Mouse (Mus musculus): ENCODE data around the gene Cops7b. TPM values are rescaled to one million over a fixed set of nuclear protein-coding genes. Genes with fewer than 3 reads are reported as not detected.

Gene Cops7b
- polyA plus RNA-seq, 1 experiment from 2014 or later, result 11.8 TPM

GRCm38 (mm10) chr1:86633434-86633833 lies 50.7 kb downstream of the Cops7b start:
- no peak overlapping the region for H3K9ac ChIP-seq (ENCODE audit: low read depth, low read length)
- peak; percentile 85 for ATAC-seq (ENCODE audit: low read depth)
- no peaks in the 10 kb centered on the region for H3K9me3 ChIP-seq (replicated peaks; ENCODE audit: control insufficient read depth, low read length)
- peak overlapping the region; percentile 4; the same call in 1 of the 2 replicates for H3K4me2 ChIP-seq (ENCODE audit: low read depth, low read length)
- no peak overlapping the region for H3K4me3 ChIP-seq (ENCODE audit: low read depth, low read length)
- WGBS (ENCODE audit: insufficient replicate concordance), result 41% methylated on average over 3 of the region's 3 CpGs
- H3K27ac ChIP-seq (ENCODE audit: low read length), result peak overlapping the region; percentile 75
- H3K4me1 ChIP-seq (ENCODE audit: control insufficient read depth, low read depth, low read length), result peaks cover 2% of the 10 kb centered on the region; the same call in 1 of the 2 replicates
- no peaks in the 10 kb centered on the region for H3K36me3 ChIP-seq (ENCODE audit: control insufficient read depth, insufficient read depth)
- H3K27me3 ChIP-seq (ENCODE audit: control insufficient read depth, insufficient read depth, low read depth, low read length), result no peaks in the 10 kb centered on the region

- Histone ChIP-seq H3K4me1 (ENCODE audit: control insufficient read depth, low read depth, low read length) (peaks cover 2% of the 10 kb centered on the region; the same call in 1 of the 2 replicates), H3K4me3 (ENCODE audit: low read depth, low read length) (no peak overlapping the region), H3K36me3 (ENCODE audit: control insufficient read depth, insufficient read depth) (no peaks in the 10 kb centered on the region), H3K9ac (ENCODE audit: low read depth, low read length) (no peak overlapping the region), H3K9me3 (replicated peaks; ENCODE audit: control insufficient read depth, low read length) (no peaks in the 10 kb centered on the region), H3K4me2 (ENCODE audit: low read depth, low read length) (no peak overlapping the region), H3K27ac (ENCODE audit: low read length) (peak overlapping the region; percentile 3; the same call in 1 of the 2 replicates), H3K27me3 (ENCODE audit: control insufficient read depth, insufficient read depth, low read depth, low read length) (no peaks in the 10 kb centered on the region)
- WGBS (ENCODE audit: insufficient replicate concordance), result 59% methylated on average over 7 of the region's 7 CpGs
- no peak for ATAC-seq (ENCODE audit: low read depth)
Measured at GRCm38 (mm10) chr1:86633840-86634750, 51.4 kb downstream of the Cops7b start.

- H3K9ac ChIP-seq (ENCODE audit: low read depth, low read length), result no peak overlapping the region
- H3K4me3 ChIP-seq (ENCODE audit: low read depth, low read length), result no peak overlapping the region
- H3K27ac ChIP-seq (ENCODE audit: low read length), result no peak overlapping the region
- H3K36me3 ChIP-seq (ENCODE audit: control insufficient read depth, insufficient read depth), result no peaks in the 10 kb centered on the region
- no peak for ATAC-seq (ENCODE audit: low read depth)
- no peak overlapping the region for H3K4me2 ChIP-seq (ENCODE audit: low read depth, low read length)
- WGBS (ENCODE audit: insufficient replicate concordance), result 45% methylated on average over 6 of the region's 6 CpGs
- peaks cover 2% of the 10 kb centered on the region; the same call in 1 of the 2 replicates for H3K4me1 ChIP-seq (ENCODE audit: control insufficient read depth, low read depth, low read length)
- H3K27me3 ChIP-seq (ENCODE audit: control insufficient read depth, insufficient read depth, low read depth, low read length), result no peaks in the 10 kb centered on the region
- H3K9me3 ChIP-seq (replicated peaks; ENCODE audit: control insufficient read depth, low read length), result no peaks in the 10 kb centered on the region
Measured at GRCm38 (mm10) chr1:86634751-86635359, 52.2 kb downstream of the Cops7b start.

- no peak overlapping the region for H3K27ac ChIP-seq (ENCODE audit: low read length)
- H3K9me3 ChIP-seq (replicated peaks; ENCODE audit: control insufficient read depth, low read length), result no peaks in the 10 kb centered on the region
- no peak for ATAC-seq (ENCODE audit: low read depth)
Measured at GRCm38 (mm10) chr1:86643101-86643809, 60.6 kb downstream of the Cops7b start.

GRCm38 (mm10) chr1:86647517-86647916 lies 64.8 kb downstream of the Cops7b start:
- Histone ChIP-seq H3K9me3 (replicated peaks; ENCODE audit: control insufficient read depth, low read length) (no peaks in the 10 kb centered on the region), H3K4me1 (ENCODE audit: control insufficient read depth, low read depth, low read length) (no peaks in the 10 kb centered on the region), H3K4me2 (ENCODE audit: low read depth, low read length) (no peak overlapping the region), H3K27me3 (ENCODE audit: control insufficient read depth, insufficient read depth, low read depth, low read length) (no peaks in the 10 kb centered on the region), H3K9ac (ENCODE audit: low read depth, low read length) (no peak overlapping the region), H3K36me3 (ENCODE audit: control insufficient read depth, insufficient read depth) (no peaks in the 10 kb centered on the region), H3K4me3 (ENCODE audit: low read depth, low read length) (no peak overlapping the region), H3K27ac (ENCODE audit: low read length) (no peak overlapping the region)
- 55% methylated on average over 2 of the region's 2 CpGs for whole genome bisulfite sequencing (ENCODE audit: insufficient replicate concordance)
- ATAC-seq (ENCODE audit: low read depth), result no peak

More at GRCm38 (mm10) chr1:86643101-86643809, 60.6 kb downstream of the Cops7b start:
- Histone ChIP-seq H3K27me3 (ENCODE audit: control insufficient read depth, insufficient read depth, low read depth, low read length) (no peaks in the 10 kb centered on the region), H3K4me2 (ENCODE audit: low read depth, low read length) (no peak overlapping the region), H3K36me3 (ENCODE audit: control insufficient read depth, insufficient read depth) (no peaks in the 10 kb centered on the region), H3K4me1 (ENCODE audit: control insufficient read depth, low read depth, low read length) (no peaks in the 10 kb centered on the region), H3K4me3 (ENCODE audit: low read depth, low read length) (no peak overlapping the region), H3K9ac (ENCODE audit: low read depth, low read length) (no peak overlapping the region)
- 45% methylated on average over 13 of the region's 13 CpGs for WGBS (ENCODE audit: insufficient replicate concordance)

GRCm38 (mm10) chr1:86650272-86650671 lies 67.6 kb downstream of the Cops7b start:
- no peak for ATAC-seq (ENCODE audit: low read depth)

DNA sequence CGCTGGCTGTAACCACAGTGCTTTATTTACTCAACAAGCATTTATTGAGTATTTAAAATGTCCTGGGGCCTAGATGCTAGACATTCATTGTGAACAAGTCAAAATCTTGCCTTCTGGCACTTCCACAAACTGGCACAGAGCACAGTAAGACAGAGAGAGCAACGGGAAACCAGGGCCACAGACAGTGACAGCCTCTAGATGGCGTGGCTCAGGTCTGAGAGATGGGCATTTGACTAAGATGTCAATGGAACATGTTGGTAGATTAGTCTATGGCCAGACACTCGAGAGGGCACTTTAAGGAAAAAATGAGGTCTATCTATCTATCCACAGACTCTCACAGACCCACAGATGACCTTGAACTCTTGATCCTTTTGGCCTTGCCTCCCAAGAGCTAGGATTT lies 70.0 kb downstream of the Cops7b start:
- no peaks in the 10 kb centered on the region for H3K27me3 ChIP-seq (ENCODE audit: control insufficient read depth, insufficient read depth, low read depth, low read length)
- ATAC-seq (ENCODE audit: low read depth), result no peak
- WGBS (ENCODE audit: insufficient replicate concordance), result 41% methylated on average over 4 of the region's 4 CpGs
- no peaks in the 10 kb centered on the region for H3K36me3 ChIP-seq (ENCODE audit: control insufficient read depth, insufficient read depth)
- no peaks in the 10 kb centered on the region for H3K4me1 ChIP-seq (ENCODE audit: control insufficient read depth, low read depth, low read length)
- H3K27ac ChIP-seq (ENCODE audit: low read length), result no peak overlapping the region
- no peaks in the 10 kb centered on the region for H3K9me3 ChIP-seq (replicated peaks; ENCODE audit: control insufficient read depth, low read length)
- H3K4me2 ChIP-seq (ENCODE audit: low read depth, low read length), result no peak overlapping the region
- H3K4me3 ChIP-seq (ENCODE audit: low read depth, low read length), result no peak overlapping the region
- no peak overlapping the region for H3K9ac ChIP-seq (ENCODE audit: low read depth, low read length)

More at GRCm38 (mm10) chr1:86650272-86650671, 67.6 kb downstream of the Cops7b start:
- WGBS (ENCODE audit: insufficient replicate concordance), result 12% methylated on average over 6 of the region's 6 CpGs
- no peak overlapping the region for H3K27ac ChIP-seq (ENCODE audit: low read length)
- no peak overlapping the region for H3K4me3 ChIP-seq (ENCODE audit: low read depth, low read length)
- no peaks in the 10 kb centered on the region for H3K9me3 ChIP-seq (replicated peaks; ENCODE audit: control insufficient read depth, low read length)
- no peaks in the 10 kb centered on the region for H3K27me3 ChIP-seq (ENCODE audit: control insufficient read depth, insufficient read depth, low read depth, low read length)
- H3K4me1 ChIP-seq (ENCODE audit: control insufficient read depth, low read depth, low read length), result no peaks in the 10 kb centered on the region
- H3K36me3 ChIP-seq (ENCODE audit: control insufficient read depth, insufficient read depth), result no peaks in the 10 kb centered on the region
- H3K4me2 ChIP-seq (ENCODE audit: low read depth, low read length), result no peak overlapping the region
- H3K9ac ChIP-seq (ENCODE audit: low read depth, low read length), result no peak overlapping the region

DNA sequence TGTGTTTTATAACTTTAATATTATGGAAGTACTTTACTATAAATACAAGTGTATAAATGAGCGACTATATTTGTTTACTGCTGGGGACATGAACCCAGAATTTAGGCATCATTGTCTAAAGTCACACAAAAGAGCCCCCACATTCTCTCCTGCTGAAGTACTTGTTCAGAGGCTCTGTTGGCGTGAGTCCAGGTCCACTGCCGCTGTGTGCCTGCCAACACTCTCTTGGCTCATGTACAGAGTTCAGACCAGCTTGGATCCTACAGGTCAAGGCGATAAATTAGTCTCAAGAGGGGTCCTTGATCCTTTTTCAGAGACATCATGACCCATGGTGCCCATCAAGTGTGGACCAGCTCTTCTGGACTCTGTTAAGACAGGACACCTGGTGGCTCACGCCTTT lies 74.4 kb downstream of the Cops7b start:
- Histone ChIP-seq H3K4me1 (ENCODE audit: control insufficient read depth, low read depth, low read length) (no peaks in the 10 kb centered on the region), H3K27ac (ENCODE audit: low read length) (no peak overlapping the region), H3K9me3 (replicated peaks; ENCODE audit: control insufficient read depth, low read length) (no peaks in the 10 kb centered on the region), H3K4me2 (ENCODE audit: low read depth, low read length) (no peak overlapping the region), H3K27me3 (ENCODE audit: control insufficient read depth, insufficient read depth, low read depth, low read length) (no peaks in the 10 kb centered on the region), H3K36me3 (ENCODE audit: control insufficient read depth, insufficient read depth) (no peaks in the 10 kb centered on the region), H3K4me3 (ENCODE audit: low read depth, low read length) (no peak overlapping the region), H3K9ac (ENCODE audit: low read depth, low read length) (no peak overlapping the region)
- no peak for ATAC-seq (ENCODE audit: low read depth)
- WGBS (ENCODE audit: insufficient replicate concordance), result 60% methylated on average over 5 of the region's 5 CpGs
